Comparison of ENCODE assay signal across 12 mouse cellular contexts in the genomic region with DNA sequence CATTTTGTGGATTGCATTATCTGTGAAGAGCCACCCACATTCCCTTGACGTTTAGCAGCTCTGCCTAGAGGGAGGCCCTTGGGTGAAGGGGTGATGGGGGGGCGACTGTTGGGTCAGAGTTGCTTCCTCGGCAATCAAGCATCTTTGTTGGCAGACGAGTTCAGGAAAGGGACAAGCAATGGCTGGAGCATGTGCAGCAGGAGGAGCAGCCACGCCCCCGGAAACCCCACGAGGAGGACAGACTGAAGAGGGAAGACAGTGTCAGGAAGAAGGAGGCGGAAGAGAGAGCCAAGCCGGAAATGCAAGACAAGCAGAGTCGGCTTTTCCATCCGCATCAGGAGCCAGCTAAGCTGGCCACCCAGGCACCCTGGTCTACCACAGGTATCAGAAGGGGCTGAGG.
DNase-seq lines count a peak whose midpoint lies in the region; ATAC-seq and TF ChIP-seq lines count a peak whose summit lies in the region.
"Had no signal": no experiment of that assay in that cellular context is flagged by ENCODE, and none has a peak within 500 bp of the region (broad histone marks: within the 10 kb centered on the region; RNA-seq: fewer than 3 reads in every experiment).

No protein-coding gene starts in this region.

- no peak overlapping the region for H3K27ac ChIP-seq in heart, embryonic 11.5 days (ENCODE audit: low read depth, low read length)
- H3K27ac ChIP-seq in bone marrow macrophage, adult 2 months (ENCODE audit: insufficient read depth, low read depth, low read length) = peak overlapping the region; percentile 85
- H3K27ac ChIP-seq in kidney, embryonic 15.5 days = peak overlapping the region; percentile 34; the same call in 1 of the 2 replicates
- peak overlapping the region; percentile 34 for H3K27ac ChIP-seq in liver, embryonic 13.5 days
- no peak overlapping the region for H3K27ac ChIP-seq in intestine, embryonic 16.5 days (ENCODE audit: low read length)
- H3K27ac ChIP-seq: left cerebral cortex, adult 2 months had no signal

- H3K4me1 ChIP-seq in heart, embryonic 11.5 days (ENCODE audit: control insufficient read depth, insufficient read depth, low read length) = peaks cover 16% of the 10 kb centered on the region
- peaks cover 50% of the 10 kb centered on the region for H3K4me1 ChIP-seq in bone marrow macrophage, adult 2 months (ENCODE audit: control insufficient read depth, insufficient read depth, low read length)
- peaks cover 29% of the 10 kb centered on the region for H3K4me1 ChIP-seq in kidney, embryonic 15.5 days
- H3K4me1 ChIP-seq in liver, embryonic 13.5 days (replicated peaks) = peaks cover 18% of the 10 kb centered on the region
- H3K4me1 ChIP-seq in intestine, embryonic 16.5 days (ENCODE audit: control insufficient read depth, insufficient read depth, low read length) = peaks cover 3% of the 10 kb centered on the region

- H3K9ac ChIP-seq in heart, embryonic 11.5 days (ENCODE audit: low read depth, low read length) = no peak overlapping the region
- H3K9ac ChIP-seq in kidney, embryonic 15.5 days = no peak overlapping the region
- H3K9ac ChIP-seq in liver, embryonic 13.5 days = no peak overlapping the region
- H3K9ac ChIP-seq in intestine, embryonic 16.5 days (ENCODE audit: low read depth, low read length) = no peak overlapping the region
- H3K9ac ChIP-seq: embryonic facial prominence, embryonic 13.5 days had no signal

- H3K4me3 ChIP-seq in heart, embryonic 11.5 days (ENCODE audit: low read depth, low read length) = no peak overlapping the region
- no peak overlapping the region for H3K4me3 ChIP-seq in bone marrow macrophage, adult 2 months (ENCODE audit: insufficient read depth, low read length)
- no peak overlapping the region for H3K4me3 ChIP-seq in kidney, embryonic 15.5 days (replicated peaks)
- H3K4me3 ChIP-seq in liver, embryonic 13.5 days (replicated peaks) = no peak overlapping the region
- H3K4me3 ChIP-seq in intestine, embryonic 16.5 days (ENCODE audit: low read length) = no peak overlapping the region
- H3K4me3 ChIP-seq: embryonic facial prominence, embryonic 13.5 days; left cerebral cortex, adult 2 months had no signal

- ATAC-seq in heart, embryonic 11.5 days (replicated peaks; ENCODE audit: insufficient number of reproducible peaks, low FRiP score, low TSS enrichment) = no peak
- peak; percentile 63; the same call in 1 of the 2 replicates for ATAC-seq in kidney, embryonic 15.5 days (replicated peaks; ENCODE audit: low FRiP score)
- 0 out of 2 replicates have a peak, but pooled peaks have one; percentile 18 for ATAC-seq in liver, embryonic 13.5 days (ENCODE audit: low read depth)
- no peak for ATAC-seq in intestine, embryonic 16.5 days
- ATAC-seq: Patski had no signal

- H3K27me3 ChIP-seq in heart, embryonic 11.5 days (ENCODE audit: control insufficient read depth, insufficient read depth, low read length) = no peaks in the 10 kb centered on the region
- no peaks in the 10 kb centered on the region for H3K27me3 ChIP-seq in kidney, embryonic 15.5 days
- H3K27me3 ChIP-seq in liver, embryonic 13.5 days = peaks cover 3% of the 10 kb centered on the region; the same call in 1 of the 2 replicates
- no peaks in the 10 kb centered on the region for H3K27me3 ChIP-seq in intestine, embryonic 16.5 days (replicated peaks; ENCODE audit: control insufficient read depth, insufficient read depth, low read length)
- H3K27me3 ChIP-seq: embryonic facial prominence, embryonic 13.5 days; Patski had no signal

- H3K4me2 ChIP-seq in heart, embryonic 11.5 days = no peak overlapping the region
- 0 out of 2 replicates have a peak overlapping the region, but pooled peaks have one; percentile 10 for H3K4me2 ChIP-seq in kidney, embryonic 15.5 days
- H3K4me2 ChIP-seq in liver, embryonic 13.5 days = no peak overlapping the region
- H3K4me2 ChIP-seq in intestine, embryonic 16.5 days (ENCODE audit: low read depth, low read length) = no peak overlapping the region
- H3K4me2 ChIP-seq: embryonic facial prominence, embryonic 13.5 days had no signal

- peak; percentile 46 to 70 for DNase-seq in heart, adult 18-20 months
- no peak for DNase-seq in liver, embryonic 13.5 days
- DNase-seq in testis, postnatal 10 days (ENCODE audit: low spot score) = no peak
- DNase-seq in cerebellum, postnatal 36 days = no peak
- DNase-seq: thymus, postnatal 36 days had no signal

- no peak for TF ChIP-seq CTCF in bone marrow macrophage, adult 2 months (IDR thresholded peaks at IDR 0.05; ENCODE audit: low read depth, low read length)

- 47% methylated on average over 11 of the region's 11 CpGs for WGBS in heart, embryonic 11.5 days (ENCODE audit: insufficient replicate concordance)
- WGBS in kidney, embryonic 15.5 days = 25% methylated on average over 11 of the region's 11 CpGs
- 48% methylated on average over 11 of the region's 11 CpGs for WGBS in liver, embryonic 13.5 days (ENCODE audit: insufficient replicate concordance)
- WGBS in intestine, embryonic 16.5 days = 41% methylated on average over 11 of the region's 11 CpGs

- TF ChIP-seq POLR2A in bone marrow macrophage, adult 2 months (IDR thresholded peaks at IDR 0.05; ENCODE audit: borderline replicate concordance, low read depth, low read length) = no peak

- H3K36me3 ChIP-seq in heart, embryonic 11.5 days (ENCODE audit: control insufficient read depth, insufficient read depth, low read length) = peaks cover 5% of the 10 kb centered on the region; the same call in 1 of the 2 replicates
- peaks cover 32% of the 10 kb centered on the region; the same call in 1 of the 2 replicates for H3K36me3 ChIP-seq in kidney, embryonic 15.5 days
- H3K36me3 ChIP-seq in liver, embryonic 13.5 days = peaks cover 71% of the 10 kb centered on the region
- H3K36me3 ChIP-seq in intestine, embryonic 16.5 days (ENCODE audit: control insufficient read depth, insufficient read depth, low read length) = 0 out of 2 replicates have a peak, but pooled peaks cover 2% of the 10 kb centered on the region

- H3K9me3 ChIP-seq in heart, embryonic 11.5 days (replicated peaks; ENCODE audit: control insufficient read depth, low read length) = no peaks in the 10 kb centered on the region
- H3K9me3 ChIP-seq in kidney, embryonic 15.5 days (replicated peaks) = no peaks in the 10 kb centered on the region
- H3K9me3 ChIP-seq in liver, embryonic 13.5 days (replicated peaks) = no peaks in the 10 kb centered on the region
- no peaks in the 10 kb centered on the region for H3K9me3 ChIP-seq in intestine, embryonic 16.5 days (ENCODE audit: control insufficient read depth, low read length)
- H3K9me3 ChIP-seq: embryonic facial prominence, embryonic 13.5 days had no signal

Comparison
In these comparisons a context has a peak if more than half of its experiments do, and no peak if none do; other contexts are left out.
1. DNase-seq: peak in heart, adult 18-20 months (2 of 2); none in liver, embryonic 13.5 days (single experiment), testis, postnatal 10 days (single experiment) and cerebellum, postnatal 36 days (0 of 2).
2. ATAC-seq: peak in kidney, embryonic 15.5 days (single experiment) and liver, embryonic 13.5 days (single experiment); none in heart, embryonic 11.5 days (single experiment) and intestine, embryonic 16.5 days (single experiment).
3. H3K27ac ChIP-seq: peak in bone marrow macrophage, adult 2 months (single experiment), kidney, embryonic 15.5 days (single experiment) and liver, embryonic 13.5 days (single experiment); none in heart, embryonic 11.5 days (single experiment) and intestine, embryonic 16.5 days (single experiment).